Mouse (Mus musculus): ENCODE results near the gene Cacng7. TPM values are rescaled to one million over a fixed set of nuclear protein-coding genes. Genes with fewer than 3 reads are reported as not detected.

Gene Cacng7
- polyA plus RNA-seq, 1 experiment from 2014 or later = 4.3 TPM

DNA sequence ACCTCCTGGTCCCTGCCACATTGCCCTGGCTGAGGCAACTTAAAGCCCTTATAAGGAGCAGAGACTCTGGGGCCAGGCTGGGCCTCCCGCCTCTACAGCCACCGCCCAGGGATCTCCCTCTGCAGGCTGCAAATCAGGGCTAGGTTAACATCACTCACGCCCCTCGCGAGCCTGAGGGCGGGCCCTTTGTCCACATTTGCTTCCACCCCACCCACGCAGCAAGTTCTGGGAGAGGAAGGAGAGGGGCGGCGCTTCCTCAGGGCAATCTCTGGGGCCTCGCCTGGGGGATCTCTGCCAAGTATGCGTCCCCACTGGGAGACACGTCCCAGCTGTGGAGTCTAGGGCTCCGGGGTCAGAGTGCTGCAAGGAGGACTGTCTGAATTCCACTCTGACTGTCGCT, 40.0 kb upstream of the Cacng7 start:
- H3K27ac ChIP-seq = no peak overlapping the region

GRCm38 (mm10) chr7:3294794-3295193, 38.0 kb upstream of the Cacng7 start:
- Histone ChIP-seq H3K9me3 (no peaks in the 10 kb centered on the region), H3K4me2 (replicated peaks) (no peak overlapping the region), H3K27ac (no peak overlapping the region), H3K27me3 (no peaks in the 10 kb centered on the region), H3K9ac (replicated peaks) (no peak overlapping the region), H3K4me1 (replicated peaks) (peaks cover 29% of the 10 kb centered on the region), H3K36me3 (peaks cover 51% of the 10 kb centered on the region), H3K4me3 (replicated peaks) (no peak overlapping the region)
- no peak for ATAC-seq
- WGBS = 83% methylated on average over 1 of the region's 1 CpGs

More for the DNA sequence above, 40.0 kb upstream of the Cacng7 start:
- peak overlapping the region; percentile 26 for H3K4me3 ChIP-seq (replicated peaks)
- WGBS = 4% methylated on average over 14 of the region's 14 CpGs
- H3K27me3 ChIP-seq = no peaks in the 10 kb centered on the region
- H3K4me1 ChIP-seq (replicated peaks) = peaks cover 34% of the 10 kb centered on the region
- H3K36me3 ChIP-seq = peaks cover 36% of the 10 kb centered on the region
- peak overlapping the region; percentile 43 for H3K4me2 ChIP-seq (replicated peaks)
- peak overlapping the region; percentile 49 for H3K9ac ChIP-seq (replicated peaks)
- no peaks in the 10 kb centered on the region for H3K9me3 ChIP-seq
- ATAC-seq = no peak

DNA sequence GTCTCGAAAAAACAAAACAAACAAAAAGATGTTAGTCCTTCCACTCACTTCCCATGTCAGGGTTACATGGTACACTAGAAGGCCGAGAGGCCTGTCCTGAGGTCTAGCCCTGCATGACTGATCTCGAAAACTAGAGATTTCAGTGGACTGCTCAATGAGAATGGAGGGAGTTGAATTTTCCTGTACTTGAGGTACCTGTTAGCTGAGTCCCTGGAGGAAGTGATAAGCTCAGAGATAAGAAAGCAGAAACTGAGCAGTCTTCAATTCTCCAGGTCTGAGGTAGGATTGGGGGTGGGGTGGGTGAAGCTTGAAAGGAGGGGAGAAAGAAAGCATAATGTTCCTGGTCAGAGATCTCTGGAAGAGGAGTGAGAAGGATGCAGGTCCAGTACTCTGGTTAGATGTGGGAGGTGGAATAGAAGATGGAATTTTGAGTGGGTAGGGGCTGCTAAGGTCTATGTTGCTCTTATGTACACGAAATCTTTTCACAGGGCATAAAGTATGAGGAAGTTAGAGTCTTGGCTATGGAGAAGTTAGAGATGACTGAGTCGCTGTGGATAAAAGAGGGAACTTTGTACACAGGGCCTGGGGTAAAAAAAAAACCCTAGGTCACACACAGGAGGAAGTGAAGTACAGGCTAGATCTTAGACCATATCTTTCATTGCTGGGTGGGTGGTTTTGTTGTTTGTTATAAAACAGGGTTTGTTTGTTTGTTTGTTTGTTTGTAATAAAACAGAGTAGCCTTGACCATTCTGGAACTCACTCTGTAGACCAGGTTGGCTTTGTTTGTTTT, 37.2 kb upstream of the Cacng7 start:
- Histone ChIP-seq H3K27ac (no peak overlapping the region), H3K4me1 (replicated peaks) (peaks cover 23% of the 10 kb centered on the region), H3K4me2 (replicated peaks) (no peak overlapping the region), H3K9ac (replicated peaks) (no peak overlapping the region), H3K9me3 (no peaks in the 10 kb centered on the region), H3K36me3 (peaks cover 52% of the 10 kb centered on the region), H3K27me3 (no peaks in the 10 kb centered on the region), H3K4me3 (replicated peaks) (no peak overlapping the region)
- ATAC-seq = no peak
- WGBS = 94% methylated on average over 5 of the region's 5 CpGs

DNA sequence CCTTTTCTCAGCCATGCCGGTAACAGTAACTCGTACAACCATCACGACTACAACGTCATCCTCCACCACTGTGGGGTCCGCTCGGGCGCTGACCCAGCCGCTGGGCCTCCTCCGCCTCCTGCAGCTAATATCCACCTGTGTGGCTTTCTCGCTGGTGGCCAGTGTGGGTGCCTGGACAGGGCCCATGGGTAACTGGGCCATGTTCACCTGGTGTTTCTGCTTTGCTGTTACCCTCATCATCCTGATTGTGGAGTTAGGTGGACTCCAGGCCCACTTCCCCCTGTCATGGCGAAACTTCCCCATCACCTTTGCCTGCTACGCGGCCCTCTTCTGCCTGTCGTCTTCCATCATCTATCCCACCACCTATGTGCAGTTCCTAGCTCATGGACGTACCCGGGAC, 36.0 kb upstream of the Cacng7 start:
- no peak overlapping the region for H3K4me2 ChIP-seq (replicated peaks)
- H3K9ac ChIP-seq (replicated peaks) = no peak overlapping the region
- peaks cover 52% of the 10 kb centered on the region for H3K36me3 ChIP-seq
- peaks cover 11% of the 10 kb centered on the region for H3K4me1 ChIP-seq (replicated peaks)
- H3K27ac ChIP-seq = no peak overlapping the region
- H3K4me3 ChIP-seq (replicated peaks) = no peak overlapping the region
- H3K27me3 ChIP-seq = peaks cover 12% of the 10 kb centered on the region
- no peak for ATAC-seq
- WGBS = 93% methylated on average over 16 of the region's 16 CpGs
- no peaks in the 10 kb centered on the region for H3K9me3 ChIP-seq

DNA sequence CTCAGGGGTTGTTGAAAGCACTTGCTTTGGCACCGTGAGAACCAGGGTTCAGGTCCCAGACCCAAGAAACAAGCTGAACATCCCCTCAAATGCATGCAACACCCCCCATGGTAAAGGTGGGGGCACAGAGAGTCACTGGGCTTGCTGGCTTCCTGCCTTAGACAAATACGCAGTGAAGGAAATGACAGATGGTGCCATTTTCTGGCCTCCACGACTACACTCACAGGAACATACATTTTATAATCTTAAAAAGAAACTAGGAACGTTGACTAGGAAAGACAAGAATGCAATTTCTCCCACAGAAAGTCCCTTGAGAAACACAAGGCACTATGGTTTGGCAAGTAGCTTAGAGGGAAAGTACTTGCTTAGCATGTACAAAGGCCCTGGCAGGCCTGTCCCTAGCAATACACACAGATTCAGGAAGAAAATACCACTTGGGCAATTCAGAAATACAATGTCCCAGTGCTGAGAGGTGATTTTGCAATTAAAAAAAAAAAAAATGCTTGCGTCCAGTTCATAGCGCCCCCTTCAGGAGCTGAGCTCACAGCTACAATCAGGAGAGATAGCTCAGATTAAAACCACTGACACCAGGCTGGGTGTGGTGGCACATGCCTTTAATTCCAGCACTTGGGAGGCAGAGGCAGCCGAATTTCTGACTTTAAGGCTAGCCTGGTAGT, 32.7 kb upstream of the Cacng7 start:
- Histone ChIP-seq H3K4me2 (replicated peaks) (no peak overlapping the region), H3K4me3 (replicated peaks) (no peak overlapping the region), H3K27ac (no peak overlapping the region), H3K9ac (replicated peaks) (no peak overlapping the region), H3K9me3 (no peaks in the 10 kb centered on the region), H3K36me3 (peaks cover 40% of the 10 kb centered on the region), H3K27me3 (peaks cover 36% of the 10 kb centered on the region), H3K4me1 (replicated peaks) (peaks cover 35% of the 10 kb centered on the region)
- 58% methylated on average over 7 of the region's 7 CpGs for WGBS
- ATAC-seq = no peak

DNA sequence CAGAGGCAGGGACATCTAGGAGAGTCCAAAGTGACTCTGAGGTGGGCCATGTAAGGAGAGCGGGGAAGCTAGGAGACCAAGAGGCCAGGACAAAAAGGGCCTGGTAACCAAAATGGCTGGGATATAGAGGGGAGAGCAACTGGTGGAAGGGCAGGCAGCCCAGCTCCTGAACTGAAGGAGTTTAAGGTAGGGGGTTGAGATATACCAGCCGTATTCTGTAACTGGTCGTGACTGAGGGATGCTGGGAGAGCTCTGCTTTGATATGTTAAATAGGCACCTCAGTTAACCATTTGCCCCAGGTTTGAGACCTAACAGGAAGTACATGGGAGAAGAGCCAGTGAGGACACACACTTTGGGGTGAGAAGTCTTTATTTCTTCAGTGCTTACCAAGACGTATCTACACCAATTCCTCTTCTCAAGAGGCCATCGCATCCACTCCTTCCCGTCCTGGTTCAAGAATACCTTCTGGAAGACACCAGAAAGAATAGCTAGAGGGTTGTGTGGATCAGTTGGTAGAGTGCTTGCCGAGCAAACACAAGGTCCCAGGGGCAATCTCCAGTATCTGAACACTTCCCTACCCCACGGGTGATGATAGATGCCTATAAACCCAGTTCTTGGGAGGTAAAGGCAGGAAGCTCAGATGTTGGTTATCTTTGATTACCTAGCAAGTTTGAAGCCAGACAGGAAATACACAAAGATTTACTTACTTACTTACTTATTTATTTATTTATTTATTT, 31.7 kb upstream of the Cacng7 start:
- Histone ChIP-seq H3K27me3 (peaks cover 46% of the 10 kb centered on the region), H3K9ac (replicated peaks) (no peak overlapping the region), H3K9me3 (no peaks in the 10 kb centered on the region), H3K36me3 (peaks cover 33% of the 10 kb centered on the region), H3K27ac (no peak overlapping the region), H3K4me1 (replicated peaks) (peaks cover 38% of the 10 kb centered on the region), H3K4me3 (replicated peaks) (no peak overlapping the region), H3K4me2 (replicated peaks) (no peak overlapping the region)
- ATAC-seq = no peak
- 73% methylated on average over 8 of the region's 8 CpGs for WGBS

DNA sequence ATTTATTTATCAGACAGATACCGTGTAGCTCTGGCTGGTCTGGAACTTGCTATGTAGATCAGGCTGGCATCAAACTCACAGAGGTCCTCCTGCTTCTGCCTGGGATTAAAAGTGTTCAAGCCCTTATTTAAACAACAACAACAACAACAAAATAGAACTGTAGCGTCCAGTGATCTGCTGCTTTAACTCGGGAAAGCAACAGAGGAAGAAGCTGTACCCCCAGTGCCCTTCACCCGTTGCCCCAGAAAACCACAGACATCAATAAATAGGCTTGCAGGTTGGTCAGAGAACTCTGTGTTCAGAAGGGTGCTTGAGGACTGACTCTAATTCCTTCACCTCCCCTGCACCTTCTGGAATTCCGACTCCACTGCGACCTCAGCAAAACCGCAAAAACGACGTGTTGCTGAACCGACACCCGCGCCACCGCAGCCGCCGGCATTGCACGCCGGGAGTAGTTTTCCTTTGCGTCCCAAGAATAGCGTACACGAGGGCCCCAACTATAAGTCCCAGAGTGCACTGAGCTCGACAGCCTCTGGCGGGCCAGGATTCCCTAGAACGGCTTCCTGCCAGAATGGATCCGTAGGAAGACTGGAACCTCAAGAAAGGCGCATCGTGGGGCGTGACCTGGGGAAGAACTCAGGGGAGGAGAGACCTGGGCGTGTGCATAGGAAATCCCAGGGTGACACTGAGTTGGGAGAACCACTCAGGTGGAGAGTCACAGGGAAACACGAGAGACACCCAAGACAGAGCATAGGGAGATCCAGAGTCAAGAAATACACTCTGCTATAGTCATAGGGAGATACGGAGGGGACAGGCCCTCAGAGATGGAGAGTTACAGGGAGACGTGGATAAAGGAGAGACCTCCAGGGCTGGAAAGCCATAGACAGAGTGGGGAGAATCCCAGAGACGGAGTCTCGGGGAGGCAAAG, 30.9 kb upstream of the Cacng7 start:
- Histone ChIP-seq H3K4me2 (replicated peaks) (peak overlapping the region; percentile 72), H3K27ac (no peak overlapping the region), H3K27me3 (peaks cover 47% of the 10 kb centered on the region), H3K9ac (replicated peaks) (peak overlapping the region; percentile 41; the same call in 1 of the 2 replicates), H3K4me1 (replicated peaks) (peaks cover 38% of the 10 kb centered on the region), H3K36me3 (peaks cover 25% of the 10 kb centered on the region), H3K4me3 (replicated peaks) (peak overlapping the region; percentile 41), H3K9me3 (no peaks in the 10 kb centered on the region)
- WGBS = 7% methylated on average over 33 of the region's 33 CpGs
- ATAC-seq = peak; percentile 35; the same call in 1 of the 2 replicates

GRCm38 (mm10) chr7:3302556-3303275, 30.0 kb upstream of the Cacng7 start:
- Histone ChIP-seq H3K4me1 (replicated peaks) (peaks cover 38% of the 10 kb centered on the region), H3K9ac (replicated peaks) (peak overlapping the region; percentile 64), H3K9me3 (no peaks in the 10 kb centered on the region), H3K4me2 (replicated peaks) (peak overlapping the region; percentile 72), H3K36me3 (peaks cover 16% of the 10 kb centered on the region), H3K27ac (no peak overlapping the region), H3K4me3 (replicated peaks) (peak overlapping the region; percentile 41), H3K27me3 (peaks cover 47% of the 10 kb centered on the region)
- peak; percentile 22 for ATAC-seq
- 1% methylated on average over 16 of the region's 16 CpGs for WGBS

DNA sequence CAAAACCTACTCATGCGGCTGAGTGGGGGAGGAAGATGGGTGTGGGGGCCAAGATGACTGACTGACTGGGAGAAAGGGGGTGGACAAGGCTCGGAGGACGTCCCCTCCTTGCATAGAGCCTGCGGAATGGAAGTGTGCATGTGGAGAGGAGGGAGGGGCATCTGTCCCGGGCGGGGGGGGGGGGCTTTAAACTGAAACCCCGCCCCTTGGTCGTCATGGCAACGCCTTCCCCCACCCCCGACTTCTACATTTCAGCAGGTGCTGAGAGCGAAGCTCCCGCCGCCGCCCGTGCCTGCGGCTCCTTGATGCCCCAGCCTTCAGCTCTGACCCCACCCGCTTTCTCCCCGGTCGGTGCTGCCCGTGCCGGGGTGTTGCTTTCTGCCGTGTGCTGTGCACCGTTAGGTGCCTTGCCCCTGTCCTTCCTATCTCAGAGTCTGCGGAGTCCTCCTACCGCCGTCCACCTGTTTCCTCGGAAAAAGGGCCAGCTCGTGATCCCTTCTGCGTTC, 29.4 kb upstream of the Cacng7 start:
- Histone ChIP-seq H3K4me3 (replicated peaks) (peak overlapping the region; percentile 41), H3K27me3 (peaks cover 47% of the 10 kb centered on the region), H3K9me3 (no peaks in the 10 kb centered on the region), H3K4me1 (replicated peaks) (peaks cover 37% of the 10 kb centered on the region), H3K9ac (replicated peaks) (peak overlapping the region; percentile 64), H3K36me3 (peaks cover 12% of the 10 kb centered on the region; the same call in 1 of the 2 replicates), H3K4me2 (replicated peaks) (peak overlapping the region; percentile 72), H3K27ac (no peak overlapping the region)
- under 1% methylated on average over 27 of the region's 29 CpGs for WGBS
- peak; percentile 80 for ATAC-seq

DNA sequence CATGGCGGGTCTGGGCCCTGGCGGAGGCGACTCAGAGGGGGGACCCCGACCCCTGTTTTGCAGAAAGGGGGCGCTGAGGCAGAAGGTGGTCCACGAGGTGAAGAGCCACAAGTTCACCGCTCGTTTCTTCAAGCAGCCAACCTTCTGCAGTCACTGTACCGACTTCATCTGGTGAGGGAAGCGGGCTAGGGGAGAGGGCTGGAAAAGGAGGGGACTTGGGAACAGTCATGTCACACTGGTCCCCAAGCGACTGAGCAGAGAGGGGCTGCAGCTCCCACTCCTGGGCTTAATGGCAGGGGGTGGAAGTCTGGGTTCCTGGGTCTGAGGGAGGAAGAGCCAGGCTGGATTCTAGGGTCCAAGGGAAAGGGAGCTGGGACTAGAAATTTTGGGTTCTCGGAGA, 29.0 kb upstream of the Cacng7 start:
- Histone ChIP-seq H3K4me2 (replicated peaks) (peak overlapping the region; percentile 72), H3K9me3 (no peaks in the 10 kb centered on the region), H3K27ac (no peak overlapping the region), H3K36me3 (peaks cover 8% of the 10 kb centered on the region; the same call in 1 of the 2 replicates), H3K4me3 (replicated peaks) (peak overlapping the region; percentile 41), H3K27me3 (peaks cover 47% of the 10 kb centered on the region), H3K4me1 (replicated peaks) (peaks cover 36% of the 10 kb centered on the region), H3K9ac (replicated peaks) (peak overlapping the region; percentile 64)
- WGBS = 3% methylated on average over 12 of the region's 12 CpGs
- peak; percentile 53 for ATAC-seq

All from midbrain, embryonic 13.5 days (tissue).